Mouse (Mus musculus): ENCODE data around the gene Ceacam18. TPM values are rescaled to one million over a fixed set of nuclear protein-coding genes. Genes with fewer than 3 reads are reported as not detected.

Gene Ceacam18
- total and polyA plus RNA-seq, 3 experiments, result 0.04 to 0.08 TPM; not detected in 1

DNA sequence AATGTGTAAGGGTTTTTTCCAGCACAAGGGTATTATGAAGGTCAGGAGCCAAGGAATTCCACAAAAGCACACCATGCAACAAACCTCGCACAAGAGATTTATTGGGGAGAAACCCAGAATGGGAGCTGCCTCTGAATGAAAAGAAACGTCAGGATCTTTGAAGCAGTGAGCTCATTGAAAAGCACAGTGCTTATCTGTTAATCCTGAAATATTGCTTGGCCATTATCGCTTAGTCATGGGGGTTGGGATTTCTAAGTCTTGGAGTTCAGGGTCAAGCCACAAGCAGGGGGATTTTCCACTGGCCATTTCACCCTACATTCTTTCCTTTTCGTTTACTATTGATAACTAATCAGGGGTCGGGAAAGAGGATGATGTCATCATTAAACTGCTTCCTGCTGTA, 32.6 kb upstream of the Ceacam18 start:
- Histone ChIP-seq H3K4me1 (ENCODE audit: control insufficient read depth in 1 of 2, insufficient read depth in 2 of 2, low read length in 2 of 2) (no peaks in the 10 kb centered on the region), H3K36me3 (ENCODE audit: control insufficient read depth in 1 of 2, insufficient read depth in 2 of 2, low read length in 2 of 2) (no peaks in the 10 kb centered on the region), H3K27ac (ENCODE audit: control insufficient read depth, low read depth, low read length) (no peak overlapping the region), H3K79me2 (ENCODE audit: control insufficient read depth, insufficient read depth, low read length, poor library complexity) (no peaks in the 10 kb centered on the region), H3K4me3 (ENCODE audit: control insufficient read depth in 1 of 2, insufficient read depth in 1 of 2, low read depth in 2 of 2, low read length in 2 of 2) (no peak overlapping the region), H3K9me3 (replicated peaks; ENCODE audit: insufficient read depth, low read length) (no peaks in the 10 kb centered on the region), H3K9ac (ENCODE audit: control insufficient read depth, low read depth, low read length, poor library complexity, severe bottlenecking) (no peak overlapping the region), H3K27me3 (ENCODE audit: control insufficient read depth in 1 of 2, insufficient read depth in 2 of 2, low read length in 2 of 2) (no peaks in the 10 kb centered on the region; a peak in 1 of 4 replicates)
- TF ChIP-seq MXI1 (IDR thresholded peaks at IDR 0.05; ENCODE audit: low read depth, low read length) (no peak), SIN3A (IDR thresholded peaks at IDR 0.05; ENCODE audit: low read length) (no peak), TCF12 (IDR thresholded peaks at IDR 0.05; ENCODE audit: low read depth, low read length) (no peak), POLR2AphosphoS2 (IDR thresholded peaks at IDR 0.05; ENCODE audit: low read length) (no peak), NRF1 (IDR thresholded peaks at IDR 0.05; ENCODE audit: insufficient read depth, low read depth, low read length, poor library complexity, severe bottlenecking) (no peak), MAX (IDR thresholded peaks at IDR 0.05; ENCODE audit: low read length) (no peak), ELF1 (IDR thresholded peaks at IDR 0.05; ENCODE audit: low read depth, low read length) (no peak), RCOR1 (IDR thresholded peaks at IDR 0.05; ENCODE audit: low read depth, low read length) (no peak), ZC3H11A (IDR thresholded peaks at IDR 0.05; ENCODE audit: low read depth, low read length) (no peak)
- no peak for DNase-seq (ENCODE audit: low read depth, low spot score)

DNA sequence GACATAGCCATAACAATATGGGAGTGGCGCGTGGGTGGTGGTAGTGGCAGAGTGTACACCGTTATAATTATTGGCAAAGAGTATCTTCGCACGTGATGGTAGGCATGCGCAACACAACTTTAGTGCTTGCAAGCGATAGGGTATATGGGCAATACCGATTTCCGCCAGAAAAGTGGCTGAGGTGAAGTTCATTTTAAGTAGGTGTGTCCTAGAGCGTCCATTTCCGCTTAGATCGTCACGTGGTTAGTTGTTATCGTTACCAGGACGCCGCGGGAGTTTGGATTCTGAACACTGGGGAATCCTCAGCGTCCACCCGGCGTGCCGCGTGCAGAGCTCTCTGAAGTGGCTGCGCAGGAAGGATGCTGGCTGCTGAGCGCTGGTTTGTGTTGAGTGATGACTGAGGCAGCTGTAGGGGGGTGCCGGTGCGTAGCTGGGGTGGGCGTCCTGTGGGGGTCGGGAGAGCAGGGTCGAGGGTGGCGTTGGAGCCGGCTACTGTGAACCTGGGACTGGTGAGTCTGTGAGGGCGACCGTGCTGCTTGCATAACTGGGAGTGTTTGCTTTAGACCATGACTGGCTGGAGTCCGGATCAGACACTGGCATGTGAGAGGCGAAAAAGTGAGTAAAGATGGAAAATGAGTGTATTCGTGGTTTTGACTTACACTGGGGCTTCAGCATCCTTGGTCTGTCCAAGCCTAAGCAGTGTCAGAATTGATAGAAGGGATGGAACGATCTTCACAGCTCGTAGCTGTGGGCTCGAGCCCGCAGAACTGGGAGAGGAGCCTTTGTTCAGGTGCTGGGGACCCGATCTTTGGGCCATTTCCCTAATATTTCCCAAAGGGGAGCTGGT, 27.4 kb upstream of the Ceacam18 start, which contains the start of gene Zfp819:
Zfp819 (plus strand) TSS at position 274 of the 847 bp plus-strand sequence.
- no peak for TF ChIP-seq MXI1 (IDR thresholded peaks at IDR 0.05; ENCODE audit: low read depth, low read length)
- TF ChIP-seq RCOR1 (IDR thresholded peaks at IDR 0.05; ENCODE audit: low read depth, low read length), result no peak
- TF ChIP-seq E2F4 (IDR thresholded peaks at IDR 0.05; ENCODE audit: borderline replicate concordance, low read depth, low read length), result no peak
- no peak for TF ChIP-seq UBTF (IDR thresholded peaks at IDR 0.05; ENCODE audit: borderline replicate concordance, insufficient read depth, low read depth, low read length)
- TF ChIP-seq GABPA (IDR thresholded peaks at IDR 0.05; ENCODE audit: low read depth, low read length), result no peak
- TF ChIP-seq ETS1 (IDR thresholded peaks at IDR 0.05; ENCODE audit: low read depth, low read length), result no peak
- TF ChIP-seq ELF1 (IDR thresholded peaks at IDR 0.05; ENCODE audit: low read depth, low read length), result no peak
- no peak for TF ChIP-seq TBP (IDR thresholded peaks at IDR 0.05; ENCODE audit: low read depth, low read length)
- no peak for TF ChIP-seq ZNF384 (IDR thresholded peaks at IDR 0.05; ENCODE audit: low read depth, low read length)
- no peak for TF ChIP-seq TAL1 (IDR thresholded peaks at IDR 0.05; ENCODE audit: low read length)
- no peak for TF ChIP-seq NELFE (IDR thresholded peaks at IDR 0.05; ENCODE audit: low read depth, low read length)
- no peak for TF ChIP-seq CHD2 (IDR thresholded peaks at IDR 0.05; ENCODE audit: low read length)
- H3K9me3 ChIP-seq (replicated peaks; ENCODE audit: insufficient read depth, low read length), result no peaks in the 10 kb centered on the region
- H3K4me3 ChIP-seq (ENCODE audit: control insufficient read depth in 1 of 2, insufficient read depth in 1 of 2, low read depth in 2 of 2, low read length in 2 of 2), result no peak within 1 kb of the TSS
- no peaks in the 10 kb centered on the region for H3K36me3 ChIP-seq (ENCODE audit: control insufficient read depth in 1 of 2, insufficient read depth in 2 of 2, low read length in 2 of 2)
- no peak for DNase-seq (ENCODE audit: low read depth, low spot score)
- no peak within 1 kb of the TSS for H3K9ac ChIP-seq (ENCODE audit: control insufficient read depth, low read depth, low read length, poor library complexity, severe bottlenecking)
- no peaks in the 10 kb centered on the region for H3K79me2 ChIP-seq (ENCODE audit: control insufficient read depth, insufficient read depth, low read length, poor library complexity)
- no peaks in the 10 kb centered on the region for H3K4me1 ChIP-seq (ENCODE audit: control insufficient read depth in 1 of 2, insufficient read depth in 2 of 2, low read length in 2 of 2)
- H3K27ac ChIP-seq (ENCODE audit: control insufficient read depth, low read depth, low read length), result no peak within 1 kb of the TSS
- H3K27me3 ChIP-seq (ENCODE audit: control insufficient read depth in 1 of 2, insufficient read depth in 2 of 2, low read length in 2 of 2), result no peaks in the 10 kb centered on the region

All from MEL (cell line).